ENCODE assay signal across 8 mouse cellular contexts in the genomic region with DNA sequence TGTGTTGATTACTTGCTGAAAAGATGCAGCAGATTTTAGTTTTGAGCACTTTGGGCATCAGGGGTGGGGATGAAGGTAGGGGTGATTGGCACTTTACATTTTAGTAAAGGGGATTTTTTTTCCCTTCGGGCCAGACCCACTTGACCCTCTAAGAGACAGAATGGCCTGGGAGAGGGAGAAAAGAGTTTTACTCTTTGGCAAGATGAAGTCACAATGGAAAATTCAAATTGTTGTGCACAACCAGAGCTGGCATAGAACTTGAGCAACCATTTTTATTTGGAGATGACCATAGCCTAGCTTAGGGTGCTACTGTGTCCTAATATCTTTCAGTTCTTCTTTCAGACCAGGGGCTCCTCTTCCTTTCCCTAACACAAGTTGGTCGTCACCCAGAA.
A peak's percentile ranks its signal among the peaks of the same experiment; 100 is the strongest.
DNase-seq lines count a peak whose midpoint lies in the region; ATAC-seq lines count a peak whose summit lies in the region.

No protein-coding gene starts in this region.

- H3K4me3 ChIP-seq in heart, embryonic 16.5 days (ENCODE audit: low read length), result peak overlapping the region; percentile 56
- peak overlapping the region; percentile 34 for H3K4me3 ChIP-seq in hindbrain, embryonic 12.5 days
- peak overlapping the region; percentile 56 for H3K4me3 ChIP-seq in midbrain, embryonic 10.5 days

- no peaks in the 10 kb centered on the region for H3K36me3 ChIP-seq in heart, embryonic 16.5 days (ENCODE audit: control insufficient read depth, insufficient read depth)
- H3K36me3 ChIP-seq in hindbrain, embryonic 12.5 days, result no peaks in the 10 kb centered on the region
- H3K36me3 ChIP-seq in midbrain, embryonic 10.5 days, result no peaks in the 10 kb centered on the region

- ATAC-seq in heart, embryonic 16.5 days (replicated peaks; ENCODE audit: extremely low read depth, insufficient read depth, low FRiP score), result no peak
- peak; percentile 1; the same call in 1 of the 2 replicates for ATAC-seq in hindbrain, embryonic 12.5 days (ENCODE audit: low FRiP score)
- no peak for ATAC-seq in CD4-positive, CD25-positive, alpha-beta regulatory T cell, adult 4 months

- no peaks in the 10 kb centered on the region for H3K27me3 ChIP-seq in heart, embryonic 16.5 days (ENCODE audit: control insufficient read depth, insufficient read depth, low read length)
- H3K27me3 ChIP-seq in hindbrain, embryonic 12.5 days, result no peaks in the 10 kb centered on the region
- H3K27me3 ChIP-seq in midbrain, embryonic 10.5 days (ENCODE audit: low read depth, poor library complexity, severe bottlenecking), result no peaks in the 10 kb centered on the region

- no peak for DNase-seq in heart, postnatal 14 days
- peak; percentile 28 for DNase-seq in adipocyte (ENCODE audit: low spot score)
- no peak for DNase-seq in midbrain, embryonic 10.5 days (ENCODE audit: low spot score)
- no peak for DNase-seq in T-cell, adult 2 months (ENCODE audit: low spot score)
- DNase-seq in adrenal gland, postnatal 25 days, result no peak

- no peaks in the 10 kb centered on the region for H3K9me3 ChIP-seq in heart, embryonic 16.5 days (replicated peaks; ENCODE audit: control insufficient read depth, low read length)
- H3K9me3 ChIP-seq in hindbrain, embryonic 12.5 days (replicated peaks), result no peaks in the 10 kb centered on the region
- no peaks in the 10 kb centered on the region for H3K9me3 ChIP-seq in midbrain, embryonic 10.5 days (replicated peaks)

- H3K4me1 ChIP-seq in heart, embryonic 16.5 days (ENCODE audit: control insufficient read depth, insufficient read depth, low read length), result peaks cover 26% of the 10 kb centered on the region
- peaks cover 50% of the 10 kb centered on the region for H3K4me1 ChIP-seq in hindbrain, embryonic 12.5 days
- peaks cover 71% of the 10 kb centered on the region for H3K4me1 ChIP-seq in midbrain, embryonic 10.5 days

- peak overlapping the region; percentile 94 for H3K4me2 ChIP-seq in heart, embryonic 16.5 days (ENCODE audit: low read depth, low read length)
- peak overlapping the region; percentile 63 for H3K4me2 ChIP-seq in hindbrain, embryonic 12.5 days (replicated peaks)

- peak overlapping the region; percentile 99 for H3K27ac ChIP-seq in heart, embryonic 16.5 days (ENCODE audit: low read length)
- H3K27ac ChIP-seq in hindbrain, embryonic 12.5 days, result peak overlapping the region; percentile 91
- peak overlapping the region; percentile 98 for H3K27ac ChIP-seq in midbrain, embryonic 10.5 days (replicated peaks)

- 33% methylated on average over 2 of the region's 2 CpGs for WGBS in heart, embryonic 16.5 days
- 31% methylated on average over 2 of the region's 2 CpGs for WGBS in hindbrain, embryonic 12.5 days
- WGBS in midbrain, embryonic 10.5 days, result 33% methylated on average over 2 of the region's 2 CpGs

- H3K9ac ChIP-seq in heart, embryonic 16.5 days (ENCODE audit: low read length), result peak overlapping the region; percentile 85; the same call in 1 of the 2 replicates
- H3K9ac ChIP-seq in hindbrain, embryonic 12.5 days, result no peak overlapping the region

- intact Hi-C loops in heart, postnatal 14 days (cut with DNase I), result loop anchor here (1.0 to 5.0 kb wide), 3 partner anchors 89 to 261 kb away; partner anchors contain the start of genes Atg10 and Ssbp2
